Mouse (Mus musculus) kidney, adult 9 months (tissue): ENCODE results near the gene Lnx1.

Experiments used
- DNase-seq: peaks from one replicate; pipeline ENCODE4 v3.0.0; 2022

Gene Lnx1

DNA sequence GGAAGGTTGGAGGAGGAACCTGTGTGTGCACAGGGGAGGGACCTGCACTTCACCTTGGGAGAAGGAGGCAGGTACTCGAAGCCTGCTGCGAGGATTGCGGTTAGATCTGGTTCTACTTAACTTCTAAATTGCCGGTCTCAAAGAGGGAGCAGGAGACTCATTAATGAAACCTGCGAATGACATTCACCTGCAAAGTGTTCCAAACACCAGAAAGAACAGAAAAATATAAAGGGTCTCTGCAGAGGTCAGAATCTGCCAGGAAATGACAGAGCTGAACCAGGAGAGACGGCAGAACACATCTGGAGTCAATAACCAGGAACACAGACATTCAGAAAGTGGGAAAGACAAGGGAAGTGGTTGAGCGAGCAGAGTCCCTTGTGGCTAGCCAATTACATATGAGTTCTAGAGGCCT, 8.3 kb downstream of the Lnx1 start:
- DNase-seq: no peak

- DNase-seq: no peak
Observed at GRCm38 (mm10) chr5:74693836-74694235, 8.9 kb downstream of the Lnx1 start.

GRCm38 (mm10) chr5:74692411-74693090, 10.2 kb downstream of the Lnx1 start:
- no peak for DNase-seq

DNA sequence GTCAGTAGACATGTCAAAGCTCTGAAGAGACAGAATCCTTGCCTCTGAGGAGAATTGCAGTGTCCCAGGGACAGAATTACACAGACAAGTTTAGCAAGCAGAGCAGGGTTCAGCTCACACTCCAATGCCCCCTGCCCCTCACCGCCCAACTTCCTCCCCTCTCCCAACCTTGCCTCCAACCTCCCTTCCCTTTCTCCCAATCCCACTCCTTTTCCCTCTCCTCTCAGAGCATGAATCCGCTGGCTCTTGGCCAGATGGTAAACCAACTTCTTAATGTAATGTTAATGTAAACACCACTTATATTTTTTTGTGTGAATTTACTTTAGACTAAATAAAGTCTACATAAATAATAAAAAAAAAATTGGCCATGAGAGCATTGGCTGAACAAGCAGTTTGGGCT, 13.9 kb downstream of the Lnx1 start:
- DNase-seq: no peak

- no peak for DNase-seq
Observed at GRCm38 (mm10) chr5:74684944-74685343, 17.8 kb downstream of the Lnx1 start.

DNA sequence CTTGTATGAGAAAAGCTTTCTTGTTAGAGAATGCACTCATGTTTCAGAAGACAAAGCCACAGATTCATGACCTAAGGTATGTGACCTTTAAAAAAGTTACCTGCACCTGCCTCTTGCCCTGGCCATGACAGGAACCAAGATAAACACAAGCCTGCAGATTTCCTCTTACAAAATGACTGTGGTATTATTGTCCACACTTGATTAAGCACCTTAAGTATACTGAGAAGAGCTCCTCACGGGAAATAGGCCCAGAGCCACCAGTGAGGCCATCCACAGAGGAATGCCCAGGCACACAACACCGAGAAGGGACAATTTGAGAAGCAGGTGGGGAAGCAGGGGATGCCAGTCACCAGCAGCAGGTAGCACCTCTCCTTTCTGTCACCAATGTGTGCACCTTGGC, 18.9 kb downstream of the Lnx1 start:
- DNase-seq: no peak

DNA sequence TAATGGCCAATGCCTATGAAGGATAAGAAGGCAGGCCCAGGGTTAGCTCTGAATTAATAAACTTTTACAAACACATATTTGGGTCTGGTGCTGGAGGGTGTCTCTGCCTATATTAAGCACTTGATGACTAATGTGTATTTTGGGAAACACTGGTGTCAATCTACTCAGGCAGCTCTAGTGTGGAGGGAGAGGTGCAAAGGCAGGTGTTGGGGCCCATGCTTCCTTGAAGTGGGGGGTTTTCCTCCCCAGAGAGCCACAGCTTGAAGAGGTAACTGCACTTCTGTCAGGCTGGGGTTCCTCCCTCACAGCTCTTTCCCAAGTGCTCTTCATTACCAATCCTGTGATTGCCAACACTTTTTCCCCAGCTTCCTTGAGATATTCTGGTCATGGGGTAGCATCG, 20.0 kb downstream of the Lnx1 start:
- no peak for DNase-seq

DNA sequence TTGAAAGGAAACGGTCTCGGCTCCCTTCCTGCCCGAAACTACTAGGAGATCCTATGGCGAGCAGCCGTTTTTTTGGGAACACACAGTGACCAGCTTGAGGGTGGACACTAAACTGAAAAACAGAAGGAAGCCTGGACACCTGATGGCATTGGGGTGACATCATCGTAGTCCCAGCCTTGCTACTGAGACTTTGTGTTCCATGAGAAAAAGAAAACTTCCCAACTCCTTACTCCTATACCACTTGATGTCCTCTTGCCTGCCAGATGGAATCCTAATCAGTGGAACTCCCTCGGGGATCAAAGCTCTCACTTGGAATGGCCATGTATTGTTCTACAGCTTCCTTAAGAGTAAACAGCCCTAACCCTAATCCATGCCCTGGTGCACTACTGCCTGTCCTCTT, 23.1 kb downstream of the Lnx1 start:
- no peak for DNase-seq

DNA sequence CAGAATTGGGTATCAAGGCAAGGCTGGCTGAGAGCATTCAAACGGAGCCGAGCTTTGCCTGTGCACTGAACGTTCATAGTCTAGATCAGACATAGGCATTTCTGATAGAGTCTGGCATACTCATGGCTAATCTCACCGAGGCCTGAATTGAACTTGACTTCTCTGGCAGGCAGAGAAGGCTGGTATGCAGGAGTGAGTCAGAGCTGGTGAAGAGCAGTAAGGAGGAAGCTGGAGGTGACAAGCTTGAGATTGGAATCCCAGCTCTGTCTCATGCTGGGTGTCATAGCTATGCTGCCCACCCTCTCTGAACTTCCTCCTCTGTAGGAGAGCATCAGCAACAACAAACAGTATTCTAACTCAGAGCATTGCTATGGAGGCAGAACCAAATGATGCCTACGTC, 24.0 kb downstream of the Lnx1 start:
- DNase-seq: no peak

DNA sequence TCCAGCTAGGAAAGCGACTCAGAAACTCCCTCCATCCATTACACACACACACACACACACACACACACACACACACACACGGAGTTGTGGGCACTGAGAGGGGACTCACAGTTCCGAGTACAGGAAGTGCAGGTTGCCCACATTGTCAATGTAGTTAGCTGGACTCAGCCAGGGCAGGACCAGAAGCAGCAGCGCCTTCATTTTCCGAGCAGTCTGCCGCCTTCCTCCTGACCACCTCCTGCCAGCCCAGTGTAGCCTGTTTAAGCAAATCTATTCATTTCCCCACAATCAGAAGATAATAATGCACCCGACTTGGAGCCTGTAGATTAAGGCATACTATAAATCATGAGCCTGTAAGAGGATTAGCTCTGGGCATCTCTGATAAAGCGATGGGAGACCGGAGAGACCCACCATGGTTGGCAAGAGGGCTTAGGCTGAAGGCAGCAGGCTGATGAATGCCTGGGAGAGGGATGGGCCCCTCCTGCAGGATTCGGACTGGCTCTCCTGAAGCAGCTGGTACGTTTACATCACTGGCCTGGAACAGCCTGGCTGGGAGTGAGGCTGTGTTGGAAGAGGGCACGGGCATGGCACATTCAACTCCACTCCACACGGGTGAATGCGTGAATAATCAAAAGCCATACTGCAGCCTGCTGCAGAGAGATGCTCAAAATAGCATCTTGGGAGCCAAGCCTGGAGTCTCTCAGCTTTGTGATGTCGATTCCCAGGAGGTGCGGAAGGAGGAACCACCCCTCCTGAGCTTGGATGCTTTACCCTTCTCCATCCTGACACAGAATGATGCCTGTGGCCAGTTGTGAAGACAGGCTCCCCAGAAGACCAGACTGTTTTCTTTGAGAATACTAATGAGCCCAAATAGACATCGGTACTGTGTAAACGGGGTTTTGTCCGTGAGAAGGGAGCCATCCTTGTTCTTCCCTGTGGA, 25.0 kb downstream of the Lnx1 start:
- no peak for DNase-seq

DNA sequence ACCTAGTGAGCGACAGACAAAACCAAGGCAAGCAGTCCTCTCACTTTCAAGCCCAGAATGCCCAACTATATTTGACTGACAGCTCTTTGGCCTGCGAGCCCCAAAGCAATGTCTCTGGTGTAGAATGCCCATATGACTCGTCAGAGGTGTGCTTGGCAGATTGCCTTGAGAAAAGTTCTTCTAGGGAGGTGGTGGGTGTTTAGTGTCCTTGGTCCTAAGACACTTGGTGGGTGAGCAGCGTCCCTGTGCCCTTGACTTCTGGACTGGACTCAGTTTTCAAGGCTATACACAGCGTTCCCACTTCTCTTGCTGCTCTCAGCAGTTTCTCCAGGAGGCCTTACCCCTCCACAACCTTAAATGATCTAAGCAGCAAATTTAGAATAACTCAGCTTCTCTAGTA, 30.2 kb downstream of the Lnx1 start:
- no peak for DNase-seq

GRCm38 (mm10) chr5:74670877-74671276, 31.8 kb downstream of the Lnx1 start:
- no peak for DNase-seq

DNA sequence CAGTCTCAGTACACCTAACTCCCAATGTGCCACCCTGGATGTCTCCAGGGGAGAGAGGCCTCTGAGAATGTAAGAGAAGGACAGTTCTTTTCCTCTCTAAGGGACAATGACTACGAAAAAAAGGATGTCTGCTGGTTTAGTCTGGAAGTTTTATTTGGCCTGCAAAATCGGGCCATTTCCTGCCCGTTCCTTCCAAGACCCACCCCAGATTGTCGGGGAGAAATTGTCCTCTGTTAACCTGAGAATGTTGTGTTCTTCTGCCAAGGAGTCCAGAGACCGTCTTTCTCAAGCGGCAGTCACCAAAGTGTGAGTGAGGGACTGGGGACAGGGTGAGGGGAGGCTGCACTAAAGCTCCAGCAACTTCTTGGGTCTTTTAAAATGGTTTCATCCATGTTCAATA, 32.8 kb downstream of the Lnx1 start:
- no peak for DNase-seq

DNA sequence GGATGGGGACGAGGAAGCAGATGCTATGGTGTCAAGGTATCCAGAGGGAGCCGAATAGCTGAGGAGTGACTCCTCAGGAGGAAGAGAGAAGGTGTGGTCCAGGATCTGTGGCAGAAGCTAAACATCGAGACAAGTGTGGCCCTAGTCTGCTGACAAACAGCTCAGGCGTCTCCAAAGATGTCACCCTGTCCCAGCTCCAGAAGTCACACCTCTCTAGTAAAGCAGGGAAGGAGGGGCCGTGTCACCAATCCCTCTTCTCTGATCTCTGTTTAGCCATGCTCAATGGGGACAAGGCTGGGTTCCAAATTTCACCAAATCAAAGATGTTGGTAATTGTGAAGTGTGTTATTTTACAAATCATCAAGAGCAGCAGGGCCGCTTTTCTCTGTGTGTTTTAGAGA, 33.8 kb downstream of the Lnx1 start:
- DNase-seq: no peak

DNA sequence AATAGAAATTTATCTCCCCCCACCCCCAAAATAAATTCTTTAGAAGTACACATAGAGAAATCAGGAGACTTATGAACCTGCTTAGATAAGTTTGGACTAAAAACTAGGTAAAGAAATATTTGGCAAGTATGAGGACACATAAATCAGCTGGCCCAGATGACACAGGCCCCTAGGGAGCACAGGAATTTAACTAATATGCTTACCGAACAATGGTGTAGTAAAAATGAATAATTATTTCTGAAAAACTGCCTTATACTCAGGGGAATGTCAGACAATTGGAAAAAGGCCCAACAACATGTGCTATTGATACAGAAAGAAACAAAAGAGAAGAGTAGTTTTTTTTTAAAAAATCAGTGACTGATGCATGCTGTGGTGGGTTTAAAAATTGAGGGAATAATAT, 40.1 kb downstream of the Lnx1 start:
- DNase-seq: peak; percentile 21

GRCm38 (mm10) chr5:74661734-74662560, 40.8 kb downstream of the Lnx1 start:
- no peak for DNase-seq

GRCm38 (mm10) chr5:74659856-74660255, 42.9 kb downstream of the Lnx1 start:
- DNase-seq: no peak

DNA sequence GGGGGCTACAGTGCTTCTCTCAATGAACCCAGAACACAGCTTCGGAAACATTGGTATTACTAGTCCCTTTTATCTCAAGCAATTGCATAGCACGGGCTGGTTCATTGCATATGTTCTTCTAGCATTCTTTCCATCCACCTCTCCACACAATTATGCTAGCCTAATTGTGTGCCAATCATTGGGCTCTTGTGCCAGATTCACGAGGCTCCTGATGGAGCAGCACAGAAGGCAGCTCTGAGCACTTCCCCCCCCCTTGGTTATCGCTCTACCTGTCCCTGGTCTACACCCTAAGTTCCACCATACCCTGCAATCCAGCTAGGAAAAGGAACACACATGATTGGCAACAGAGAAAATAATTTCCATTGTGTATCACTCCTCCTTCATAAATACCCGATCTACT, 43.4 kb downstream of the Lnx1 start:
- DNase-seq: no peak

GRCm38 (mm10) chr5:74657930-74658329, 44.8 kb downstream of the Lnx1 start:
- no peak for DNase-seq

- DNase-seq: no peak
Observed at GRCm38 (mm10) chr5:74656410-74656809, 46.3 kb downstream of the Lnx1 start.

DNA sequence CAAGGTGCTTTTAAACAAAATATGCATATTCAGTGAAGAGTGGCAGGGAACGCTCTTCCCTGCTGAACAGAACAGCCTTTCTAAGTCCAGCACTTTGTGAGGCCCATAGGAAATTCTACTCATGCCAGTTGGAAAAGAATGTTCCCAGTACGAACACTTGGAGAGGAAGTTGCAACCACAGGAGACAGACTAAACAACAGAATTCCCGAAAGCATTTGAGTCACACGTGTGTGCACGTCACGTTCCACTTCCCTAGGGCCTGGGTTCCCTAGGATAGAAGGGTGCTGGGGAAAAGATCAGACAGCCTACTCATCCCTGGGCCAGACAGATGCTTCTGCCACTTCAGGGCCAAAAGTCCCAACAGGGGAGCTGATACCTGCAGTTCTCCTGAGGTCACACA, 48.2 kb downstream of the Lnx1 start:
- no peak for DNase-seq

DNA sequence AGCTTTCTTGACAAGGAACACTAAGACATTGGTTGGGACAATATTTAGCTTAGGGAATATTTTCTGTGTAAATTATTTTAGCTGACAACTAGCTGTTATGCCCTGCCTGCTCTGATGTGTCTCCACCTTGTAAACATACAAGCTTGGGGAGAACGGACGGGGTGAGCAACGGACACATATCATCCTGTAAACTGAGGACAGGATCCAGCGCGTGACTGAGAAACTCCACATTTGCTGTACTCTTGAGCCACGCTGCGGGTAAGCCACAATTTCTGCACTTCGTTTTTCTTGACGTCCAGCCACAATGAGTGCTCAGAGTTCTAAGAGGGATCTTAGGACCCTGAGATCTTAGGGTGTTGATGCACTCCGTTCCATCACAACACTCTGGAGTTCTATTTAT, 48.9 kb downstream of the Lnx1 start:
- DNase-seq: no peak

DNA sequence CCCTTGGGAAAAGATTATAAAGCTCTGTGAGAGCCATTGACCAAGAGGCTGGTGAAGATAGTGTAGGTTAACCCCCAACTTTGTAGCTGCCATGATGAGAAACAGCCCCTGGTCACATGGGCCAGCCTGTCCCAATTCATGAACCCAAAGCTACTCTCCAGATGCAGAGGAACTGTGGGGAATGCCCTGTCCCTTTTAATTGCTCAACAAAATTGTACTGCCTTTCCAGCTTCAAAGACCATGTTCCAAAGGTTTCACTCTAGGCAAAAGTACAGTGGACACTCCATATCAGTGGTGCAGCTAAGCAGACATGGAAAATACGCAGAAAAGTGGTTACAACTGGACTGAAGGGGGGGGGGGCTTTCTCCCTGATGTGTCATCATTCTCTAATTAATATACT, 53.6 kb downstream of the Lnx1 start:
- no peak for DNase-seq

DNA sequence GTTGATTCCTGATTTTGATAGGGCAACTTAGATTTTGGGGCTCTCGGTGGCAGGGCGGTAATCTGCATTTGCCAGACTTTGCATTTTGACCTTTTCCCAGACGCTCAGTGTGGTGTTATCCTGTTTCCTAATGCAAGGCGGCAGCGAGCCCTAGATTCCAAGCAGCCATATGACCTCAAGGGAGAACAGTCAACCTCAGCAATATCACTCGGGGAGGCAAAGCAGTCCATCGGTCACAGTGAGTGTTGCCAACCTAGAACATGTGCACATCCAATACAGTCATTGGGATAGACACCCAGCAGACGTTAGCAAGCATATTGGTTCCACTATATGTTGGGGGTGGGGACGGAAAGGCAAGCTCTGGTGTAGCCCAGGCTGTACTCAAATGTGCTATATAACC, 54.5 kb downstream of the Lnx1 start:
- no peak for DNase-seq
